Mouse (Mus musculus) lung, postnatal 25 days (tissue): ENCODE data around the gene Dnah3.

Experiments
- DNase-seq: peaks from one replicate; pipeline ENCODE4 v3.0.0; 2022; ENCODE audit warnings: low spot score

The Dnah3 gene

GRCm38 (mm10) chr7:120054016-120054415 lies 41.1 kb downstream of the Dnah3 start:
- DNase-seq, result no peak

- no peak for DNase-seq
Observed at GRCm38 (mm10) chr7:120050447-120050846, 44.6 kb downstream of the Dnah3 start.

GRCm38 (mm10) chr7:120043990-120044389 lies 51.1 kb downstream of the Dnah3 start:
- no peak for DNase-seq

- DNase-seq, result no peak
Observed at GRCm38 (mm10) chr7:120036422-120036821, 58.7 kb downstream of the Dnah3 start.

GRCm38 (mm10) chr7:120034996-120035395 lies 60.1 kb downstream of the Dnah3 start:
- DNase-seq, result no peak

GRCm38 (mm10) chr7:120034566-120034965 lies 60.5 kb downstream of the Dnah3 start:
- DNase-seq, result no peak

- no peak for DNase-seq
Observed at GRCm38 (mm10) chr7:120028669-120029068, 66.4 kb downstream of the Dnah3 start.

- DNase-seq, result no peak
Observed at GRCm38 (mm10) chr7:119997066-119997465, 98.0 kb downstream of the Dnah3 start.

- DNase-seq, result no peak
Observed at GRCm38 (mm10) chr7:119985279-119985912, 109.7 kb downstream of the Dnah3 start.

- no peak for DNase-seq
Observed at GRCm38 (mm10) chr7:119980170-119980569, 114.9 kb downstream of the Dnah3 start.

- DNase-seq, result no peak
Observed at GRCm38 (mm10) chr7:119978576-119978975, 116.5 kb downstream of the Dnah3 start.

- no peak for DNase-seq
Observed at GRCm38 (mm10) chr7:119977574-119977973, 117.5 kb downstream of the Dnah3 start.

- no peak for DNase-seq
Observed at GRCm38 (mm10) chr7:119976256-119976655, 118.8 kb downstream of the Dnah3 start.

- no peak for DNase-seq
Observed at GRCm38 (mm10) chr7:119974214-119974613, 120.9 kb downstream of the Dnah3 start.

- no peak for DNase-seq
Observed at GRCm38 (mm10) chr7:119969320-119969719, 125.8 kb downstream of the Dnah3 start.

- DNase-seq, result no peak
Observed at GRCm38 (mm10) chr7:119965651-119966395, 129.3 kb downstream of the Dnah3 start.

GRCm38 (mm10) chr7:119965205-119965604 lies 129.9 kb downstream of the Dnah3 start:
- DNase-seq, result no peak

GRCm38 (mm10) chr7:119961107-119961506 lies 134.0 kb downstream of the Dnah3 start:
- DNase-seq, result peak; percentile 78

GRCm38 (mm10) chr7:119960546-119960945 lies 134.5 kb downstream of the Dnah3 start:
- no peak for DNase-seq

- DNase-seq, result peak; percentile 42
Observed at GRCm38 (mm10) chr7:119960006-119960405, 135.1 kb downstream of the Dnah3 start.

GRCm38 (mm10) chr7:119959491-119959890 lies 135.6 kb downstream of the Dnah3 start:
- DNase-seq, result no peak

- no peak for DNase-seq
Observed at GRCm38 (mm10) chr7:119959091-119959490, 136.0 kb downstream of the Dnah3 start.

GRCm38 (mm10) chr7:119957421-119957820 lies 137.7 kb downstream of the Dnah3 start:
- DNase-seq, result no peak

- no peak for DNase-seq
Observed at GRCm38 (mm10) chr7:119954047-119954446, 141.0 kb downstream of the Dnah3 start.
